Mouse (Mus musculus): ENCODE results near the gene Ltbp3.

Ltbp3 gene

DNA sequence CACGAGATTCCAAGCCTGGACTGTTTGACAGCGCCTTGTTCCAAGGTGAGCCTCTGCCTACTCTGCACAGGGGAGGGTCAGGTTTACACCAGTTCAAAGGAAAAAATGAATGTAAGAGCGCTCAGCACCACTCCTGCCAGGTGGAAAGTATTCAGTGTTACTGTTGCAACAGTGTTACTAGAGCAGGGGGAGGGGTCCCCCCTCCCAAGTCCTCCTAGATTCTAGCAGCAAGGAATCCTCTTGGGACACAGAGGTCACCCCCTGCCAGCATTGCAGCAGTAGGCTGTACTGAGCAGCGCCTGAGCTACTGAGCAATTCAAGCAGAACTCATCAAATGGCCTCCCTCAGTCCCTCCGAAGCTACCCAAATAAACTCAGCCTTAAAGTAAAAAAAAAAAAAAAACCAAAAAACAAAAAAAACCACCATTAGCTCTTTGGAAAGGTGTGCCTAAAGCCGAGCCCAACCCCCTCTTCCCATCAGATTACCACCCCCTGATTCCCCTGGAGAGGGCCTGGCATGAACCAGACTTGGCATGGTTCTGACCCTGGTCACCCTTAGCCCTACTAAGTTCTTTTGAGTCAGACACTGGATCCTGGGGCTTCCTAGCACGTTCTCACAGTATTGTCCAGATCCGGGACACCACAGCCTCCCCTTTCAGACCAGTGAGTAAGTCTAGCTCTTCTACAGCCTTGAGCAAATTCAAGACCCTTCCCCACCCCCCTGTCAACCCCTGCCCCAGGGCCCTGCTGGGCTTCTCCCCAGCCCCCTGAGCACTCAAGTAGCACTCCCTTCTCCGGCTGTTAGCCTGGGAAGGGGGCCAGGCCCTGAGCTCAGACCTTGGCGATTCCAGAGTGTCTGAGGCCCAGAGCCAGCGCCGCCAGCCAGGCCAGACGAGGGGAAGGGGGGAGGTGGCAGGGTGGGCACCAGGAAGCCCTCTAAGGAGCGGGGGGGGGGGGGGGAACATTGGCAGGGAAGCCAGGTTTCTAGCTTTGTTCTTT is at the start of gene Ltbp3:
Gene Ltbp3 (plus strand): TSS at position 585 of the 998 bp plus-strand sequence.
- DNase-seq (ENCODE audit: low spot score) = no peak

DNA sequence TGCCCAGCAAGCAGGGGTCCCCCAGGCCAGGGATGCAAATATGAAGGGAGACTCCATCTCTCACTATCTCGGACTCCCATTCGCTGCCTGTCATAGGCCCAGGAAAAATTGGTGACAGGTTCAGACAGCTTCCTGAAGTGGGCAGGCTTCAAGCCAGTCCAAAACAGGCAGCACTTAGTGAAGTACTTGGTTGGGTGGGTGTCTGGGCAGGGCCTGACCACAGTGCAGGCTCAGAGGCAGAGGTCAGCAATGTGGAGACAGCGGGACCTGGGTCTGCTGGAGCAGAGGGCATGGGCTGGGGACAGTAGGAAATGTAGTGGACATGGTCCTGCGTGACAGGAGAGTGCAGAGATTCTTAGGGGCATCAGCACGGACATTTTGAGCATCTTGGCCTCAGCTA is 49.1 kb upstream of the Ltbp3 start:
- no peak for DNase-seq (ENCODE audit: low spot score)

DNA sequence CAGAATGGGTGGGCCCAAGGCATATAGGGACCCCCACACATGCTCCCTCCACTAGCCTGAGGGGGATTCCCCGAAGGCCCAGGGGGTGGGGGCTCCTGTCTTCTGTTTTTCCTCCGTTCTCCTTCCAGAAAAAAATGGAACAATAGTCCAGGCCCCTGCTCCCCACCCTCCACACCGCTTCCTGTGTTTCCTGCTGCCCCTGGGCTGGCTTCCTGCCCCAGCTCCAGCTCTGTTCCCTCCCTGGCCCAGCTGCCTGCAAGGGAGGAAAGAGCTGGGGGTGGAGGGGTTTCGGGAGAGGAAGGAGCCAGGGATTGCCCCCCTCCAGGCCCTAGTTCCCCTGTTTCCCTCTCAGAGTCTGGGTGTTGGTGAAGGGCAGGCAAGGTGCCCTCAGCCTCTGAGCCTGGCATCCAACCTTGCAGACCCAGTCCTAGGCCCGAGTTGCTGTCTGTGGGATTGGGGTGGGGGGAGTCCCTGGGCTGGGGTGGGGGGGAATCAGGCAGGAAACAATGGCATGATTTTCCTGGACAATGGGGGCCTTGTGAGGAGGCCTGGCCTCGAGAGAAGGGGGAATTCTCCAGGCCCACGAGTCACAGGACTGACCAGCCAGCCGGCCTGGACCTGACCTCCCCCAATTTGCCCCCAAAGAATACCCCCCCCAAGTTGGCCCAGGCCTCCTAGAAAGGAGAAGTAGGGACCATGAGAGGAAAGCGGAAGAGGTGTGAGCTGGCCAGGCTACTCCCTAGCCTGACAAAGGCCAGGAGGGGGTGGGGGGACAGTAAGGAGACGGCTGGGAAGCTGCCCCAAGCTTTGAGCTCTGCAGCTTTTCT is 48.4 kb upstream of the Ltbp3 start:
- no peak for DNase-seq (ENCODE audit: low spot score)

- DNase-seq (ENCODE audit: low spot score) = no peak
Observed at GRCm38 (mm10) chr19:5692913-5693396, 47.7 kb upstream of the Ltbp3 start.

DNA sequence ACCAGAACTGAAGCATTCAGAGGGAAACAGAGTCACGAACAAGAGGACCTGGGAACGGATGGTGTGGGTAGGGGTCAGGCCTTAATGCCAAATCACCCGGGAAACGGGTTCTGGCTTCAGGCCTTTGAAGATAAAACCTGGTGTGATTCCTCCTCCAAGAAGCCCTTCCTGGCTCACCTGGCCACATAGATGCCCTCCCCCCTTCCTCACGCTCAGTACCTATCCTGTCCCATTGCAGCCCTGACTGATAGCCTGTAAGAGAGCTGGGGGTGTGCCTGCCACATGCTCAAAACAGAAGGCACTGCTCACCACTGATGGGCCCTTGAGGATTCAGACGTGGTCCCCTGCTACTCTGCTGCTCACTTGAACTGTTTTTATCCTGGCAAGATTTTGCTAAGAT is 46.9 kb upstream of the Ltbp3 start:
- DNase-seq (ENCODE audit: low spot score) = no peak

- peak; percentile 86 for DNase-seq (ENCODE audit: low spot score)
Observed at GRCm38 (mm10) chr19:5695849-5696462, 44.7 kb upstream of the Ltbp3 start.

DNA sequence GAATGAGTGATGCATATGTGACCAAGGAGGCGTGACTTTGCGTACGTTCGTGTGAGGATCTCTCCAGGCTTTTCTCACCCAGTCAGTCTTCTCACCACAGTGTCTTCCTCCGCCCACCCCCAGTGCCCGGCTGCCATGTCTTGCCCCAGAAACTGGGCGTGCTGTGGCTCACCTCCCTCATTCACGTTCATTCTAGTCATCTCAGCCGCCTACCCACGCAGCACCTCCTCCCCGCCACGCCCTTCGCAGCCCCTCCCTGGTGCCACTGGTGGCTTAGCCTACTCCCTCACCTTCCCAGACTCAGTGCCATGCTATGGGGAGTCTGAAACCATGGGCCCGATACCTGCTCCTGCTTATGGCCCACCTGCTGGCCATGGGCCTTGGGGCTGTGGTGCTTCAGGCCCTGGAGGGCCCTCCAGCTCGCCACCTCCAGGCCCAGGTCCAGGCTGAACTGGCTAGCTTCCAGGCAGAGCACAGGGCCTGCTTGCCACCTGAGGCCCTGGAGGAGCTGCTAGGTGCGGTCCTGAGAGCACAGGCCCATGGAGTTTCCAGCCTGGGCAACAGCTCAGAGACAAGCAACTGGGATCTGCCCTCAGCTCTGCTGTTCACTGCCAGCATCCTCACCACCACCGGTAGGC is 36.4 kb upstream of the Ltbp3 start, which contains the start of gene Kcnk7:
Gene Kcnk7 (plus strand): TSS at position 205 of the 638 bp plus-strand sequence.
- DNase-seq (ENCODE audit: low spot score) = no peak

GRCm38 (mm10) chr19:5704801-5705571 is 35.7 kb upstream of the Ltbp3 start:
- DNase-seq (ENCODE audit: low spot score) = no peak

DNA sequence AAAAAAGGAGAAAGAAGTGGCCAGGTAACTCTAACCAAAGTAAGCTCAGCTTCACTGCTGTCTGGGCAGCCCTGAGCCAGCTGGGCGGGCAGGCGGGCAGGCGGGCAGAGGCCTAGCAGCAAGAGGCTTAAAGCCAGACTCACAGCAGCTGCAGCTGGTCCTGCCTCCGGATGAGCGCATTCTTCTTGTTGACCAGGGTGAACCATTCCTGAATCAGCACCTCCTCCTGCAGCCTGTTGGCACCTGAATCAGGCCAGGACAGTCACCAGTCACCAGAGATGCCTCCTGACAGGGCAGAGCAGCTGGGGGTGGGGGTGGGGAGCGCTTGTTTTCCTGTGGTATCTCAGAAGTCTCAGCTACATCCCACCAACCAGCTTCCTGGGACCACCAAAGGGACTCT is 30.6 kb upstream of the Ltbp3 start:
- no peak for DNase-seq (ENCODE audit: low spot score)

GRCm38 (mm10) chr19:5710581-5710980 is 30.1 kb upstream of the Ltbp3 start:
- no peak for DNase-seq (ENCODE audit: low spot score)

DNA sequence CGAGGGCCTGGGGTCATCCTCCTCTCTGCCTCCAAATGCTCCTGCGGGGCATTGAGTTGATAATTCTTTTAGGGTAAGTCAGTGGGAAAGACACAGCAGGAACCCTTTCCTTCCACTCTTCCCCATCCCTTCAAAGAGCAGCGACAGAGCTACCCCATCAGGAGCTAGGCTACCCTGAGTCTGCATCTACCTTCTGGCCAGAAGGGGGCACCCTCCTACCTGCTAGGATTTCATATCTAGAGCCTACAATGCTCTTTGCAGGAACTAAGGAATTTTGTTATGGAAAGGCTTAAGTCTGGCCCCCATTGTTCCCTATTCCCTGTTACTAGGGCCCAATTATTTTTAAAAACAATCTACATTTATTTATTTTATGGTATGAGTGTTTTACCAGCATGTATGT is 29.5 kb upstream of the Ltbp3 start:
- peak; percentile 74 for DNase-seq (ENCODE audit: low spot score)

- no peak for DNase-seq (ENCODE audit: low spot score)
Observed at GRCm38 (mm10) chr19:5711907-5712460, 28.7 kb upstream of the Ltbp3 start.

- DNase-seq (ENCODE audit: low spot score) = no peak
Observed at GRCm38 (mm10) chr19:5713255-5713654, 27.4 kb upstream of the Ltbp3 start.

DNA sequence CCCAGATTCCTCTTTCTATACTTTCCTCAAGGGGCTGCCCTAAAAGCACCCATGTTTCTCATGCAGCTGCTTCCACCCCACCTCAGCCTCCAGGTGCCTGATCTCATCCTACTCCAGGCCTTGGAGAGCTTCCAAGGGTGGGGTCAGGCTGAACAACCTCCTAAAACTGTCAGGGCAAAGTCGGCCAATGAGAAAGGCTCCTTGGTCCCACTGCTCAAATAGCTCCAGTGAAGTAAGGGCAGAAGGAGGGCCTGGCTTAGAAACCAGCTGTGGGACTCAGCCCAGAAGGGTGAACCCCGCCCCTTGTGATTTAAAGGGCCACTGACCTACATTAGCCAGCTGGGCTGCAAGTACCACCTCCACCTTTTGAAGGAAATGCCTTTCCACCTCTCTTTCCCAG is 27.0 kb upstream of the Ltbp3 start:
- no peak for DNase-seq (ENCODE audit: low spot score)

GRCm38 (mm10) chr19:5715793-5716688 is 24.7 kb upstream of the Ltbp3 start:
- peak; percentile 68 for DNase-seq (ENCODE audit: low spot score)

- no peak for DNase-seq (ENCODE audit: low spot score)
Observed at GRCm38 (mm10) chr19:5716955-5717354, 23.7 kb upstream of the Ltbp3 start.

DNA sequence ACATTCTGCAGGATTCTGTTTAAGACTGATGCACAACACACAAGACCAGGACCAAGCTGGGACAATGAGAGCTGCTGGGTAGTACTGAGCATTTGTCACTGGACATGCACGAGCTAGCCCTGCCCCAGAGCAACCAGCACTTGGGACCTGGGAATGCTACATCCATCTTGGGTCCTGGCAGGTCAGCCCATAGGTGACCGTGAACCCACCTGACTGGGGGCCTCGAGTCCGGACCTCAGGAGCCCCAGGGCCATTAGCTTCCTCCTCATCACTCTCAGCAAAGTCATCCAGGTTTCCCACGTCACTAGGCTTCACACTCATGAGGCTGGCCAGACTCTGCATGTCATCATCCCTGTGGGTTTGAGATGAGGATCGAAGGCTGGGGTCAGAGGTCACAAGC is 19.5 kb upstream of the Ltbp3 start:
- DNase-seq (ENCODE audit: low spot score) = no peak

- DNase-seq (ENCODE audit: low spot score) = no peak
Observed at GRCm38 (mm10) chr19:5722848-5723425, 17.8 kb upstream of the Ltbp3 start.

- DNase-seq (ENCODE audit: low spot score) = no peak
Observed at GRCm38 (mm10) chr19:5723934-5724548, 16.7 kb upstream of the Ltbp3 start.

All from embryo, embryonic 10 days (tissue).